Mouse (Mus musculus) monocyte, adult 5-6 weeks (primary cell): Measurements from ENCODE around the gene Snapc1. TPM values are rescaled to one million over a fixed set of nuclear protein-coding genes. Genes with fewer than 3 reads are reported as not detected.

Experiments
- ATAC-seq: fragments of 153-309, 156-312 bp; replicated peaks from 2 replicates; pipeline ENCODE4 v1.8.0; 2017; ENCODE audit warnings: mild to moderate bottlenecking; ENCODE audit not compliant: low TSS enrichment, insufficient number of reproducible peaks, severe bottlenecking, poor library complexity, low FRiP score
- total RNA-seq: library from RNA; stranded (forward); fragments of 200-1000, 200-491, 200-594 nt; gene quantifications from 3 replicates; pipeline ENCODE4 v1.2.3, GENCODE M21; 2017

Snapc1 gene
- 22.8 to 30.2 TPM (median 29.5 TPM) in 3 replicates for total RNA-seq

DNA sequence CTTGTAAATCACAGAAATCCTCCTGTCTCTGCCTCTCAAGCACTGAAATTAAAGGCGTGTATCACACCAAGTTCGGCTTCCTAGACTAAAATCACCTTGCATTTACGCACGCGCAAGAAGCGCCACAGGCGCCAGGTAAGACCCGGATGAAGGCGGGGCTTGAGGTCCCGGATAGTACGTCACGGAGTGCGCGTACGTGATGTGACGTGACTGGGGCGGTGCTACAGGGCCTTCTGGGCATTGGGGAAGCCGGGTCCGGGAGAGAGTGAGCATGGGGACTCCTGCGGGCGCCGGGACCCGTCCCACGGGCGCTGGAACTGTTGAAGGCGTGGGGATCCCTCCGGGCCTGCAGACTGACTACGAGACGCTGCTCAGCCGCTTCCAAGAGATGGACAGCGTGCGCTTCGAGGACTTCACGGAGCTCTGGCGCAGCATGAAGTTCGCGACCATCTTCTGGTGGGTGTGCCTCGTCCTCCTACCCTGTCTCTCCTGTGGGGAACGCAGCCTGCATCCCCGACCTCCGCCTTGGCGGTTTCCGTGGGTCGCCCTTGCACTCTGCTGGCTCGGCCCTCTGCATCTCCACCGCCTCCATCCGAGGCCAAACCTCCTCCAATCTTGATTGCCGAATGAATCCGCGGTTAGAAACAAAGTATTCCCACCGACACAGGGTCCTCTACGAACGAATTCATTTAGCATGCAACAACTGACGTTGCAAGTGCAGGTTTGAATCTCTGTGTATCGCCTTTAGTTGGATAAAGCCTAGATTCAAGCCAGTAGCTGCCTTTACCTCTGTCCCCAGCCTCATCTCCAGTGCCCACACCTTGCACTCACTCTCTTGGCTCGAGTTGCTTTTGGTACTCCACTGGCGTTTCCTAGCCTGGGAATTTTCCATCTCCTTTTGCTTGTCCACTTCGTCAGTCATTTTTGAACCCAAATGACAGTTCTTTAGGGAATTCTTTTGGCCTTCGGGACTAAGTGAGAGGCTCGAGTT is at the start of gene Snapc1:
TSS of gene Snapc1 (plus strand) at position 191 of the 991 bp plus-strand sequence.
- ATAC-seq: peak; percentile 99

- no peak for ATAC-seq
Observed at GRCm38 (mm10) chr12:73918479-73918878, 45.8 kb upstream of the Snapc1 start.

DNA sequence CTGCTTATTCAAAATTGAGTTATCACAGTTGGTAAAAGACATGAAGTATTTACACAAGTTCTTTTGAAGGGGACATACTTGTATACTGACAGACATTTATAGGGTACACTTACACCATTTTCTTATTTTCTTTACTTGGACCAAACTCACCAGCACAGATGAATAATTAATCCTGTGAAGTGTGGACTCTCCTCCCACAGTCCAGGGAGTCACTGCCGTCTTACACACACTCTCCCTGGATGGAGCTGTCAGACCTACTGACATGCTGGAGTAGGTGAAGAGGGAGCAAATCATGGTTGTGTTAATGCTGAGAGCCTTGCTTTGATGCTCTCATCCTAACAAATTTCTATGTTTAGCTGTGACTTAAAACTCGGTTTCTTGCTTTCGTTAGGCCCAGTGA is 34.0 kb upstream of the Snapc1 start:
- ATAC-seq: no peak

GRCm38 (mm10) chr12:73931274-73931673 is 33.0 kb upstream of the Snapc1 start:
- no peak for ATAC-seq

DNA sequence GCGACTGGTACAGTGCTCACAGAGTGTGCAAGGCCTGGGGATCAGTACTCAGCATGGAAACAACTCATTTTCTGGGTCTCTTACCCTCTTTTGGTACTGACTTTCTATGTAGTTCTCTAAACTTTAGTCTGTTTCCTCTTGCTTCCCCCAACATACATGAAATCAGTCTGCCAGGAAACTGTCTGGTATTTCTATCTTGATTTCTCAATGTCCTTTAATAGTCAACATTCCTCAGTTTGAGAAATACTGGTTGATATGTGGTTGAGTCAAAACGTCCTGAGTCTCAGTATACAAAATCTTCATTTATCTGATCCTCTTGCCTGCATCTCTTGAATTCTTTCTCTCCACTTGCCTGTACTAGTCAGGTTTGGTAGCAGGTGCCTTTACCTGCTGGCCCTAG is 29.8 kb upstream of the Snapc1 start:
- no peak for ATAC-seq

DNA sequence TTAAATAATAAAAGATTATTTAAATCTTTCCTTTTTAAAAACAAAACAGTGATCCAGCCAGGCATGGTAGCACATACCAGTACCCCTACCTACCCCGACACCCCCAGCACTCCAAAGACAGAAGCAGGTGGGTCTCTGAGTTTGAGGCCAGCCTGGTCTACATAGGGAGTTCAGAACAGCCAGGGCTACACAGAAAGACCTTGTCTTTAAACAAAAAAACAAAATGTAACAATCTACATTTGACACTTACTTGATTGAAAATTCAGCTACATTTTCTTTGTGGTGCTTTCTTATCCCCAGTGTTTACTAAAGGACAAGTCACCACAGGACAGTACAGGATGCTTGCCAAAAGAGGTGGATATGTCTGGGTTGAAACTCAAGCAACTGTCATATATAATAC is 26.9 kb upstream of the Snapc1 start, which contains the start of gene Gm49321:
TSS of gene Gm49321 (plus strand) at position 301 of the 400 bp plus-strand sequence.
- ATAC-seq: no peak

DNA sequence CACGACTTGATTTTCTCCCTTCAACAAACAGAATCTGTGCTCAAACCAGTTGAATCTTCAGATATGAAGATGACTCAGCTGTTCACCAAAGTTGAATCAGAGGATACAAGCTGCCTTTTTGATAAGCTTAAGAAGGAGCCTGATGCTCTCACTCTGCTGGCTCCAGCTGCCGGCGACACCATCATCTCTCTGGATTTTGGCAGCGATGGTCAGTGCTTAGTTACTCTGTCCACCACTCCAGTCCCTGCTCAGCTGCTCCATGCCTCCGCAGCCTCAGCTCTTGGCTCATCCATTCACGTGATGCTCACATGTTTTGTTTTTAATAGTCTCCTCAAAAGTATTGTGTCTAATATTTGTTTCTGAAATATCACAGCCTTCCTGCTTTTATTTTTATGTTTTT is 24.7 kb upstream of the Snapc1 start:
- ATAC-seq: no peak

GRCm38 (mm10) chr12:73948415-73948814 is 15.9 kb upstream of the Snapc1 start:
- no peak for ATAC-seq

GRCm38 (mm10) chr12:73949318-73950058 is 14.8 kb upstream of the Snapc1 start:
- ATAC-seq: no peak

DNA sequence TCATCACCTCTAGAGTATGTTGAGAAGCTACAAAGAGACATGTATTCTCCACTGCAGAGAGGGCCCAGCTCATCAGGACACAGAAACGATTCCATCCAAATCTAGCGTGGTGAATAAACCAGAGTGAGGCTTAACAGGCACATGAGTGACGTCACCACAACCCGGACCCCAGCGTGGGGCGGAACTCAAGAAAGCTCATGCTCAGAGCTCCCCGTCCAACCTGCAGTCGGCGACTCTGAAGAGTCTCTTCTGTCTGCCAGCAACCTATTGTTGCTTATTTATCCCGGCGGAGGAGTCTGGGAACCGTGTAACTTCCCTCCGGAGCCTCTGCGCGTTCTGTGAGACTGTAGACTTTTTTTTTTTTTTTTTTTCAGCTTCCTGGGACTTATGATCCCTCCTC is 11.4 kb upstream of the Snapc1 start:
- ATAC-seq: no peak

DNA sequence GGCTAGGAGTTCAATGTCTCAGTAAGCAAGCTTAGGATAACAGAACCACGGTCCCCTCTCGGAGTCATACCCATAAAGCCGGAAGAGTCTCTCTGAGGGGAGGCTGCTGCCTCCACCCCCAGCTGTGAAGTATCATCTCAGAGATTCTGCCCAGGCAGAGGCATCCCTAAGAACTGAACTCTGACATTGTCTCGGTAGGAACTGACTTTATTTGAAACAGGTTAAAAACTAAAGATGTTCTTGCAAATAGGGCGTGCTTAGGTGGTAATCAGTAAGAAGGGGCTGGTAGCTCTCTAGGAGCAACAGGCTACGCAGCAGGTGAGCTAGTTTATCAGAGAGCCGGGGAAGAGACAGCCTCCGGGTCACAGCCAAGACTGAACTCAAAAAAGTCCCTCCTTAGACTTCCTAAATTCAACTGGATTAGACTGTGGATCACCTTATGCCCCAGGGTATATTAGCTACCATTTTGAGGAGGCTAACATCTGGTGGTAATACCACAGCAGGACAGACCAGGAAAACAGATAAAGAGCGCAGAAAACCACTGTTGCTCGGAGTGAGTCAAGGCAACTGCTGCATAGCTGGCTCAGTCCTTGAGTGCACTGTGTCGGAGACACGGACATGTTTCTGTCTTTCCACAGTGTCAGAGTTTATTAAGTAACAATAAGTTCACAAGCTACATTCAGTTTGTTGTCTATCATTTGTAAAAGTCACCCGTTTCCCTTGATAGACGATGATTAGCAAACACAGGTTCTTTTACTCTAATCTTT is 10.7 kb upstream of the Snapc1 start:
- 0 out of 2 replicates have a peak, but pooled peaks have one; percentile 19 for ATAC-seq

- no peak for ATAC-seq
Observed at GRCm38 (mm10) chr12:73954785-73955184, 9.5 kb upstream of the Snapc1 start.

DNA sequence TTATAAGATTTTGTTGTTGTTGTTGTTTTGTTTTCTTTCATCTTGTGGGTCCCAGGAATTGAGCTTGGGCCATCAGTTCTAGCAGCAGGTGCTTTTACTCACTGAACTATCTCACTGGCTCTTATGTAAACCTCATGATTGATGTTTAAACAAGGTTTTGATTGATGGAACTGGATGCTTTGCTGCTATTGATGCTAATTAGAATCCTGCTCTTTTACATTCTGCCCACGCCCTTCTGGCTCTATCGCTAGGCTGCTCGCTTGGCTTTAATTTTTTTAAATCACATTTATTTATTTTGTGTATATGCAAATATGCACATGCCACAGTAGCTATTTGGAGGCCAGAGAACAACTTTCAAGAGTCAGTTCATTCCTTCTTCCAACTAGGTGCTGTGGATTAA is 6.6 kb upstream of the Snapc1 start:
- ATAC-seq: no peak

DNA sequence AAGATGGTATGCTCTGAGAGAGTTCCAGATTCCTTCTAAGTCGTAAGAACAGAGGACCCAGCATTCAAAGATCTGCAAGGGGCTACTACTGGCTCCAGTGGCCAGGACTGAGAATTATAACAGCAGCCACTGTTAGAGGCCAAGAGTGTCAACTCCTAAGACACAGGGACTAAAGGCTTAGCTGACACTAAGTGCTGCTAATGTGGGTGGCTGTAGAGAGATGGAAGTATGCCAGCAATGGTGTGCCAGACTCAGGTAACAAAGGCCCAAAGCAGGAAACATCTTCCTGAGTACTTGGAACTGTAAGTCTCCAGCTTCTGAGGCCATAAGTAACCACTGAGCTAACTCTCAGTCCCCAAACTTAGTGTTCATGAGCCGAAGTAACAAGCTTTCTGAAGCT is 5.5 kb upstream of the Snapc1 start:
- no peak for ATAC-seq

DNA sequence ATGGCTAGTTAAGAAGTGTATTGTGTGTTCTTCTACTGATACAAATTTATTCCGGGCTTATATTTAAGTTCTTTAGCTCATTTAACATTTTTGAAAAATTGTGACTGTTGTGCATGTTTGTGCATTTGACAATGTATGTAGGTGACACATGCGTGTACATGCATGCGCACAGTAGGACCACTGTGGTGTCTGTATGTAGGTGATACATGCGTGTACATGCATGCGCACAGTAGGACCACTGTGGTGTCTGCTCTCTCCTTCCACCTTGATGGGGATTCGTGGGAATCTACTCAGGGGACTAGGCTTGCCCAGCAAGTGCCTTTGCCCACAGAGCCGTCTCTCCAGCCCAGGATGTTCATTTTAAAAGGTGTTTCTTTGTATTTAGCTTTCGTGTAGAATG is 4.9 kb downstream of the Snapc1 start:
- no peak for ATAC-seq

DNA sequence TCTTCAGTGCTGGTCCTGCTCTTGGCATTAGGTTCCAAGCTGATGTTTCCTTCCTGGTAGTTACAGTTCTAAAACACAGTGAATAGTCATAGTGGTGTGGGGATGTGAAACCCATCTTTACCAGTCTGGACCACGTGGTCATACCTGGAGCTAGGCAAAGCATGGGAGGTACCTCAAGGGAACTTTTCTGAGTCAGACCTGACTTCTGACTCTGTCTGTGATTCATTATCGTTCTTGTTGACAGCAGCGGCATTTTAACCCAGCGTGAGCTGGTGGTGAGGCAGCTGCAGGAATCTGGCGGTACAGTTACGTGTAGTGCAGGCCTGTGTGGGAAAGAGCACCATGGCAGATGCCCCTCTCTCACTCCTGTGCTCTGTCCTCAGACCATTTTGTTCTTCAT is 10.3 kb downstream of the Snapc1 start:
- ATAC-seq: no peak

- ATAC-seq: no peak
Observed at GRCm38 (mm10) chr12:73978144-73978543, 13.9 kb downstream of the Snapc1 start.

DNA sequence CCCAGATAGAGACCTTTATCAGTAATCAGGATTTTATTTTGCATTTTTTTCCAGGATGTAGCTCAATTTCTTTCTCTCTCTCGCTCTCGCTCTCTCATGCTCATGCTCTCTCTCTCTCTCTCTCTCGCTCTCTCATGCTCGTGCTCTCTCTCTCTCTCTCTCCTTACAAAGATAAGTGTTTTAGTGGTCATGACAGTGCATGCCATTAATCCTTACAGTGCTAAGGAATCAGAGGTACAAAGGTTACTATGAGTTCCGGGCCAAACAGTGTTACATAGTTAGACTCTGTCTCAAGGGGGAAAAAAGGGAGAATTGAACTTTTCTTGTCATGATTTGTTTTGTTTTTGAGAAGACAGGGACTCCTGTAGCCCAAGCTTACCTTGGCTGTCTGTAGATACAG is 15.4 kb downstream of the Snapc1 start:
- no peak for ATAC-seq

DNA sequence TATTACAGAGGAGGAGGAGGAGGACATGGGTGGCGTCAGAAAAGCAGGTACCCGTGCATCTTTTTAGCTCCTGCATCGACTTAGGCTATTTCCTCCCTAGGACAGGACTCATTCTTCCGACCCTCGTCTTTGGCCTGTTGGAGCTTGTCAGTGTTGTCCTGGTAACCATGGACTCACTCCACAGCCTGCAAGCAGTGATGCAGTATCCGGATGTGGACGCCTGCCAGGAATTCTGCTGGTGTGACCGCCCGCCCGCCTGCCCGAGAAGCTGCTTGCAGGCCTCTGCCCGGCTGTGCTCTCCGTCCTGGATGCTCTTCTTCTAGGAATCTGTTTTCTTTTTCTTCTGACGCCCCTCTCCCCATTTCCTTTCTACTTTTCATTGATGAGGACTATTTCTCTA is 18.3 kb downstream of the Snapc1 start:
- ATAC-seq: no peak
